Mouse (Mus musculus) splenic B cell, adult 2 months (primary cell): Measurements from ENCODE around the gene Gjc2.

Experiments
- DNase-seq: peaks from one replicate; pipeline ENCODE4 v3.0.0-alpha.2; 2011; ENCODE audit warnings: low read depth, low spot score
- H3K27me3 ChIP-seq: 2 replicates; pipeline ENCODE4 v1.6.1; 2012; ENCODE audit warnings: mild to moderate bottlenecking, low read length, moderate library complexity, mixed read lengths; ENCODE audit not compliant: control insufficient read depth, poor library complexity, insufficient read depth, severe bottlenecking
- H3K36me3 ChIP-seq: 2 replicates; pipeline ENCODE4 v1.6.1; 2012; ENCODE audit warnings: mild to moderate bottlenecking, low read length, moderate library complexity, mixed read lengths; ENCODE audit not compliant: control insufficient read depth, poor library complexity, insufficient read depth, severe bottlenecking

Gjc2 gene

GRCm38 (mm10) chr11:59185490-59185889, 2.5 kb upstream of the Gjc2 start:
- H3K36me3 ChIP-seq: no peaks in the 10 kb centered on the region; the same call in none of the 2 replicates

GRCm38 (mm10) chr11:59183821-59184220, 808 bp upstream of the Gjc2 start:
- peak; percentile 61 for DNase-seq
- no peaks in the 10 kb centered on the region; the same call in none of the 2 replicates for H3K36me3 ChIP-seq
- no peaks in the 10 kb centered on the region for H3K27me3 ChIP-seq

More at GRCm38 (mm10) chr11:59185490-59185889, 2.5 kb upstream of the Gjc2 start:
- DNase-seq: no peak
- H3K27me3 ChIP-seq: no peaks in the 10 kb centered on the region

GRCm38 (mm10) chr11:59176921-59177320, 6.1 kb downstream of the Gjc2 start:
- no peaks in the 10 kb centered on the region for H3K36me3 ChIP-seq
- DNase-seq: no peak

GRCm38 (mm10) chr11:59176475-59176874, 6.5 kb downstream of the Gjc2 start:
- no peaks in the 10 kb centered on the region for H3K27me3 ChIP-seq

More at GRCm38 (mm10) chr11:59176921-59177320, 6.1 kb downstream of the Gjc2 start:
- H3K27me3 ChIP-seq: no peaks in the 10 kb centered on the region

GRCm38 (mm10) chr11:59174189-59174838, 8.7 kb downstream of the Gjc2 start:
- Histone ChIP-seq H3K36me3 (no peaks in the 10 kb centered on the region), H3K27me3 (no peaks in the 10 kb centered on the region)
- DNase-seq: no peak

More at GRCm38 (mm10) chr11:59176475-59176874, 6.5 kb downstream of the Gjc2 start:
- no peak for DNase-seq
- no peaks in the 10 kb centered on the region for H3K36me3 ChIP-seq

- no peaks in the 10 kb centered on the region for H3K36me3 ChIP-seq
- no peaks in the 10 kb centered on the region for H3K27me3 ChIP-seq
- no peak for DNase-seq
Observed at GRCm38 (mm10) chr11:59170549-59170948, 12.5 kb downstream of the Gjc2 start.

GRCm38 (mm10) chr11:59169807-59170206, 13.2 kb downstream of the Gjc2 start:
- Histone ChIP-seq H3K27me3 (no peaks in the 10 kb centered on the region), H3K36me3 (no peaks in the 10 kb centered on the region)
- no peak for DNase-seq

GRCm38 (mm10) chr11:59165616-59166241, 17.3 kb downstream of the Gjc2 start:
- no peak for DNase-seq
- no peaks in the 10 kb centered on the region for H3K36me3 ChIP-seq
- H3K27me3 ChIP-seq: no peaks in the 10 kb centered on the region

GRCm38 (mm10) chr11:59164384-59164783, 18.6 kb downstream of the Gjc2 start:
- no peaks in the 10 kb centered on the region for H3K36me3 ChIP-seq
- DNase-seq: no peak
- no peaks in the 10 kb centered on the region for H3K27me3 ChIP-seq

GRCm38 (mm10) chr11:59163255-59164236, 19.5 kb downstream of the Gjc2 start, which contains the start of gene Iba57:
Gene Iba57 (minus strand): TSS chr11:59163739.
- H3K36me3 ChIP-seq: no peaks in the 10 kb centered on the region
- peak; percentile 99 for DNase-seq
- H3K27me3 ChIP-seq: no peaks in the 10 kb centered on the region

GRCm38 (mm10) chr11:59162443-59163254, 20.4 kb downstream of the Gjc2 start:
- Histone ChIP-seq H3K27me3 (no peaks in the 10 kb centered on the region), H3K36me3 (peaks cover 2% of the 10 kb centered on the region; the same call in 1 of the 2 replicates)
- DNase-seq: no peak

- Histone ChIP-seq H3K27me3 (no peaks in the 10 kb centered on the region), H3K36me3 (peaks cover 2% of the 10 kb centered on the region; the same call in 1 of the 2 replicates)
- no peak for DNase-seq
Observed at GRCm38 (mm10) chr11:59161398-59161797, 21.6 kb downstream of the Gjc2 start.

GRCm38 (mm10) chr11:59159558-59159957, 23.5 kb downstream of the Gjc2 start:
- Histone ChIP-seq H3K36me3 (peaks cover 2% of the 10 kb centered on the region; the same call in 1 of the 2 replicates), H3K27me3 (no peaks in the 10 kb centered on the region)
- no peak for DNase-seq

GRCm38 (mm10) chr11:59159099-59159498, 23.9 kb downstream of the Gjc2 start:
- peaks cover 2% of the 10 kb centered on the region; the same call in 1 of the 2 replicates for H3K36me3 ChIP-seq
- DNase-seq: no peak
- H3K27me3 ChIP-seq: no peaks in the 10 kb centered on the region
